Mouse (Mus musculus) erythroblast, embryonic 14.5 days (primary cell): ENCODE data around the gene Epp13. TPM values are rescaled to one million over a fixed set of nuclear protein-coding genes. Genes with fewer than 3 reads are reported as not detected.
"Not testable (repeated sequence)": the region's sequence is repeated elsewhere in the genome, so short reads cannot be mapped to it uniquely, and the experiment has no call there.

Experiments
- H3K27me3 ChIP-seq: 2 replicates; pipeline ENCODE4 v1.6.1; 2012; ENCODE audit warnings: inconsistent platforms; ENCODE audit not compliant: control insufficient read depth
- H3K36me3 ChIP-seq: 2 replicates; pipeline ENCODE4 v1.6.1; 2012; ENCODE audit warnings: mild to moderate bottlenecking, inconsistent platforms; ENCODE audit not compliant: control insufficient read depth
- H3K4me1 ChIP-seq: 2 replicates; pipeline ENCODE4 v1.6.1; 2012; ENCODE audit warnings: inconsistent platforms; ENCODE audit not compliant: control insufficient read depth
- H3K4me3 ChIP-seq: replicated peaks from 2 replicates; pipeline ENCODE3; 2012; ENCODE audit warnings: moderate library complexity, mild to moderate bottlenecking, inconsistent platforms
- H3K9me3 ChIP-seq: 2 replicates; pipeline ENCODE4 v1.6.1; 2012; ENCODE audit warnings: low read length, inconsistent platforms, mixed read lengths; ENCODE audit not compliant: control insufficient read depth
- GATA1 ChIP-seq: IDR thresholded peaks from 2 replicates; pipeline ENCODE4 v1.6.1; 2012; ENCODE audit warnings: low read length, inconsistent platforms, mixed read lengths
- TAL1 ChIP-seq: IDR thresholded peaks from 3 replicates; pipeline ENCODE4 v1.6.1; 2012; ENCODE audit warnings: low read length, inconsistent platforms, mixed read lengths
- polyA plus RNA-seq: library from polyadenylated mRNA; stranded (reverse); fragments of >175 nt; gene quantifications from 2 replicates; pipeline ENCODE4 v1.2.3, GENCODE M21; 2012

Gene Epp13
- polyA plus RNA-seq, 1 experiment, result not detected

DNA sequence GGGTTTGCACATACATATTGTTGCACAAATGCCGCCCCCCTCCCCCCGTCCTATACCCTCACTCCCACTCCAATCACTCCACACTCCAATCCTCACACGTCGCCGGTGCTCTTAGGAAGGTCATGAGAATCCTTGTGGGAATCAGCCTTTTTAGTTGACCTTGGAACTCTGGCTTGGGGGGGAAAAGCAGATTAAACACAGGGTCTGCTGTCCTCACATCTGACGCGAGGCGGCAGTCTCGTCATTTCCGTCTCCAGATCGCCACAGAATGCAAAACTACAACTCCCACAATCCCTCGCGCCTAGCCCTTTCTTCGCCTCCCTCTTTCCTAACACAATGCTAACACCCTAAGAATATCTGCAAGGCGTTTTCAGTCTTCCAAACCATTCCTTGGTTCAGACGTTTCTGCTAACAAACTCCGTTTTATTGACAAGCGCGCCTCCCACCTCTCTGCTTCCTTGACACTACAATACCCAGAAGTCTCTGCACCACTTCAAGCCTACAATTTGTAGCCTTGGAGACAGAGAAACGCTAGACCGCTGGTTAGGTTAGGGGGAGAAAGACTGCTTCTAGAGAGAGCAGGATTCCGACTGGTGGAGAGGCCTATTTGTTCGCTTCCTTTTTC is 31.1 kb downstream of the Epp13 start:
- TF ChIP-seq TAL1 (no peak), GATA1 (no peak)

DNA sequence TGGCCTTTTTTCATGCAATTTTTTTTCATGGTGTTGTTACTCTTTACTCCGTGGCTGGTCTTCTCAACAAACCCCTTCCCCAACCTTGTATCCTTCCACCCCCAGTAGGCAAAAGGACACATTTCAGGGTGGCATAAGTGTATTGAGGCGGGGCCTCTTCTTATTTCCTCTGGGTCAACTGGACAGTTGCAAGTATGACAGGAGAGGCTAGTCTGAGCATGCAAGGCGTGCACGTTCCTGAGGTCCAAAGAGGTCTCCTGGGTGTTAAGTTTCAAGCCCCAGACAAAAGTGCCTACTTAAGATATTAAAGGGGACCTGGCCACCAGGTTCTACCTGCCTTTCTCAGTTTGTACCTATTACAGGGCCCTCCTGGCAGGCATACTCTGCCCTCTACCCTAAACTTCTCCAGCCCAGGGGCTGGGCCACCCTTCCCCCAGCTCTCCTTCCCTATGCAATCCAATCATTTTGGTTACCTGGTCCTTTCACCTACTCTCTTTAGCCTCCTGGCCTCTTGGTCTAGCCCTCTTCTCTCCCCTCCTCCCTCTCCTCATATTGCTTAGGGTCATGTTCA is 32.0 kb downstream of the Epp13 start:
- TF ChIP-seq GATA1, result no peak
- TF ChIP-seq TAL1, result no peak
- Histone ChIP-seq H3K4me3 (no peak overlapping the region), H3K9me3 (no peaks in the 10 kb centered on the region), H3K27me3 (no peaks in the 10 kb centered on the region), H3K36me3 (peaks cover 10% of the 10 kb centered on the region), H3K4me1 (peaks cover 64% of the 10 kb centered on the region)

More for the DNA sequence above, 31.1 kb downstream of the Epp13 start:
- peak overlapping the region; percentile 69 for H3K4me3 ChIP-seq
- no peaks in the 10 kb centered on the region for H3K27me3 ChIP-seq
- peaks cover 60% of the 10 kb centered on the region for H3K4me1 ChIP-seq
- no peaks in the 10 kb centered on the region for H3K9me3 ChIP-seq
- H3K36me3 ChIP-seq, result peaks cover 2% of the 10 kb centered on the region

DNA sequence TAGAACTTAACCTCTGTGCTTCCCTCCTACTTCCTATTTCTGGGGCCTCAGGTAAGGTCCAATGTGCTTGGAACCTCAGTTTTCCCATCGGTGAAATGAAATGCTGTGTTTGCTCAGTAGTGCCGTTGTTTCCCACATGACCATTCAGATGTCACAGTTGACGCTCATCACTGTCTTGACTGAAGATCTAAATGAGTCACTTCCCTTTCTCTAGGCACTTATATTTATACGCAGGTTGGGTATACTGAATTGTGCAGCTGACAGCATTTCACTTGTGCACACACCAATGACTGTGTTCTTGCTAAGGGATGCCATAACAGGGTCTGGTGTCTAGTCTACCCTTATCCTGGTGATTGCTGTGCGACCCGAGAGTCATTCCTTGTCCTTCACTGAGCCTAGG is 32.9 kb downstream of the Epp13 start:
- Histone ChIP-seq H3K9me3 (no peaks in the 10 kb centered on the region), H3K4me1 (peaks cover 65% of the 10 kb centered on the region), H3K4me3 (peak overlapping the region; percentile 84), H3K36me3 (peaks cover 16% of the 10 kb centered on the region), H3K27me3 (no peaks in the 10 kb centered on the region)
- TF ChIP-seq TAL1 (no peak), GATA1 (no peak)

DNA sequence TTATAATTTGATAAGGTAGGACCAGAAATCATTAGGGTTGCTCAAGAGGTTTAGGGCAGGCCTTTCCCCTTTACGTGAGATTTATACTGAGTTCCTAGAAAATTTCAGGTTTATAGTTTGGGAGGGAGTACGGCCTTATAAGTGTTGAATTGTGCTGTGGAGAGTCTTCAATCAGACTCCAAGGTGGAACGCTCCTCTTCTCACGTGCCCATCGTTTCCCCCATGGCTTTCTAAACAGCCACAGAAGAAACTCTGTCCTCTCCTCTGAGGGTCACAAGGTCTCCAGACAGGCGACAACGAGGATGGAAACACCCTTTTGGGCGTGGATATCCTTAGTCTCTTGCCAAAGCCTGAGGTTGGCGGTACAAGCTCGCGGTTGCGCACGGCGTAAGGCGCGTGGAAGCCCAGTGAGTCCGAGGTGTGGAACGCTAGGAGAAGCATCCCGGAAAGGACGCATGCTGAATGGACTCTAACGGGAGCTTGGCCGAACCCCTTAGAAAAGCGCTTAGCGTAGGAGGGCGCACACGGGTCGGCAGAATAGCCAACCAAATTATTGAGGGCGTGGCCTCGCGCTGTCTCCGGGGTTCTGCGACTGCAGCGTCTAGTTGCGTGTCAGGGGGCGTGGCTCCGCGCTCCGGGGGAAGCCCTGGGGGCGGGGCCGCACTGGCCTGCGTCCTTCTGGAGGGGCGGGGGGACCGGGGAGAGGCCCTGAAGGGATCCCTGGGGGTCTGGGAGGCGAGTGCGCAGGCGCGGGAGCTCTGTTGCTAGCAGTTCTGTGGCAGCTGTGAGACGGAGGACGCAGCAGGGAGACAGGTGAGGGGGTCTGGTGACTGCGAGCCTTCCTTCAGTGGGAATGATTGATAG is 33.6 kb downstream of the Epp13 start, which contains the start of gene Zfp667:
TSS of gene Zfp667 (plus strand) at position 738 of the 864 bp plus-strand sequence.
- H3K4me1 ChIP-seq, result peaks cover 65% of the 10 kb centered on the region

DNA sequence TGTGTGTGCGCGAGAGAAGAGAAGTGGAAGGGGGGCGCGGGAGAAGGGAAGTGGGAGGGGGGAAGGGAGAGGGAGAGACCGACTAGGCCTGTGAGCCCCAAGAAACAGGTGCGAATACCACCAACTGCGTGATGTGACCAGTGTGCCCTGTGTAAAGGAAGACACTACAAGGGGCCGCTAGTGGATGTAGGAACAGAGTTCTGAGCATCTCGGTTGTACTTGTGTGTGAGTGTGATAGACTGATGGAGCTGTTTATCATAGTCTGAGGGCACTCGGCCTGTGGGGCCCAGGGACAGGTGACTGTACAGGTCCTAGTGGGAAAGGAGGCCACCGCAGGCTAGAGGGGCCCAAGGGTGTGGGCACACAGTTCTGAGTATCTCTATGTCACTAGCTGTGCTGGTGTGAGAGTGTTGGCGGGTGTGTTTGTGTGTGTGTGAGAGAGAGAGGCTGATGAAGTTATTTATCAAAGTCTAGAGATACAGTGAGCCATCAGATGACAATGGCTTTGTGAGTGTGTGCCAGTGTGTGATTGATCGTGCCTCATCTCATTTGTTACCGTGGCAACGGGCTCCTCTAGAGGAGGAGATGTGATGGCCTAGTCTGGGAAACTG is 34.5 kb downstream of the Epp13 start:
- H3K4me3 ChIP-seq, result peak overlapping the region; percentile 84
- TF ChIP-seq TAL1 (no peak), GATA1 (no peak)
- no peaks in the 10 kb centered on the region for H3K27me3 ChIP-seq
- no peaks in the 10 kb centered on the region for H3K9me3 ChIP-seq
- peaks cover 65% of the 10 kb centered on the region for H3K4me1 ChIP-seq
- H3K36me3 ChIP-seq, result peaks cover 28% of the 10 kb centered on the region

More for the DNA sequence above, 33.6 kb downstream of the Epp13 start, which contains the start of gene Zfp667:
- Histone ChIP-seq H3K9me3 (no peaks in the 10 kb centered on the region), H3K27me3 (no peaks in the 10 kb centered on the region), H3K4me3 (peak within 1 kb of the TSS; percentile 84), H3K36me3 (peaks cover 22% of the 10 kb centered on the region)
- TF ChIP-seq TAL1 (no peak), GATA1 (no peak)

DNA sequence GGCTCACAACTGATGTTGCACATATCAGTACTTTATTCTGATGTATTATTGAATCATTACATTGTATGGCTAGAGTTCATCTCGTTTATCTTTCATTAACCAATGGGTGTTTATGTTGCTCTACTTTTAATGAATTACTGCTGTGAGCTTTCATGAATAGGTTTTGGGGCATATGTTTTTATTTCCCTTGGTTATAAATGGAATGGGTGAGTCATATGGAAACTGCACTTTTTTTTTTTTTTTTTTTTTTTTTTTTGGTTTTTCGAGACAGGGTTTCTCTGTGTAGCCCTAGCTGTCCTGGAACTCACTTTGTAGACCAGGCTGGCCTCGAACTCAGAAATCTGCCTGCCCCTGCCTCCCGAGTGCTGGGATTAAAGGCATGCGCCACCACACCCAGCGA is 38.6 kb downstream of the Epp13 start:
- Histone ChIP-seq H3K4me1 (peaks cover 32% of the 10 kb centered on the region), H3K36me3 (peaks cover 65% of the 10 kb centered on the region)
- not testable (repeated sequence) for H3K27me3 ChIP-seq, H3K4me3 ChIP-seq, H3K9me3 ChIP-seq

DNA sequence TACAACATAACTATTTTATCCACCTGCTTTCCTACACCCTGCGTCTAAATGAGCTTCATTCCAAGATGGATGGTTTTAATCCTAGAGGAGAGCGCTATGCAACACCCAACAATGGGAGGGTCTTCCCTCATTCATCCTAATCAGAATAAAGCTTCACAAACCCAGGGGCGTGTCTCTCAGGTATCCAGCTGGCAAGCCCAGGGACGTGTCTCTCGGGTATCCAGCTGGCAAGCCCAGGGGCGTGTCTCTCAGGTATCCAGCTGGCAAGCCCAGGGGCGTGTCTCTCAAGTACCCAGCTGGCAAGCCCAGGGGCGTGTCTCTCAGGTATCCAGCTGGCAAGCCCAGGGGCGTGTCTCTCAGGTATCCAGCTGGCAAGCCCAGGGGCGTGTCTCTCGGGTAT is 48.3 kb downstream of the Epp13 start:
- H3K27me3 ChIP-seq, H3K4me1 ChIP-seq, H3K4me3 ChIP-seq, H3K9me3 ChIP-seq: not testable (repeated sequence)
- H3K36me3 ChIP-seq, result peaks cover 72% of the 10 kb centered on the region

DNA sequence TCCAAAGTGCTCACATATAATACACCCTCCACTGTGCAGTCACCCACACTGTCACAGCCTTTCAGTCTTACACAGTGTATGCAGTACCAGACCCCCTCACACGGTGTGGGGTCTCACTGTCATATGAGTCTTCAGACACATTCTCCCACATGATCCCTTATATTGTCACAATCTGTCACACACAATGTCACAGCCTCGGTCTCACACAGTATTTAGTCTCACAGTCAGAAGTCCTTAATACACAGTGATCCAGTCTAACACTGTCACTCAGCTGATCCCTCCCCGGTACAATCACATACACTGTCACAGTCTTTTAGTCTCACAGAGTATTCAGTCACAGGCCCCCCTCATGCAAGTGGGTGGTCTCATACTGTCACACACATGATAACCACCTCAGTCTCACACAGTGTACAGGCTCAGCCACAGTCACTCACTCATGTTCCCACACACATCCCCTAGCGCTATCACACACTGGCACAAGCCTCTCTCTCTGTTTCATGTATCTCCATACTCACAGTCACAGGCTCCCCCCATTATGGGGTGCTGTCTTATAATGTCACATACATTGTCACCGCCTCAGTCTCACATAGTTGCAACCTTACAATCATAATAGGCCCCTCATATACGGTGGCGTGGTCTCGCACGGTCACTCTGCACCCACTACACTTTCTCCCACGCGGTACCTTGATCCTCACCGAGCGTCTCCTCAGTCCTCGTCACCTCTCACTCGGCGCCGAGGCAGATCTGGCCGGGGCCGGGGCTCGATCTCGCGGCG is 78.1 kb downstream of the Epp13 start:
- H3K4me3 ChIP-seq, result peak overlapping the region; percentile 67

More for the DNA sequence above, 78.1 kb downstream of the Epp13 start:
- H3K9me3 ChIP-seq, result no peaks in the 10 kb centered on the region
- peaks cover 22% of the 10 kb centered on the region for H3K4me1 ChIP-seq
- H3K27me3 ChIP-seq, result no peaks in the 10 kb centered on the region
- no peaks in the 10 kb centered on the region for H3K36me3 ChIP-seq
- no peak for TF ChIP-seq TAL1
- TF ChIP-seq GATA1, result no peak
